Mouse (Mus musculus): ENCODE results near the gene Nudt9.
"Not testable (repeated sequence)": the region's sequence is repeated elsewhere in the genome, so short reads cannot be mapped to it uniquely, and the experiment has no call there.

The Nudt9 gene

DNA sequence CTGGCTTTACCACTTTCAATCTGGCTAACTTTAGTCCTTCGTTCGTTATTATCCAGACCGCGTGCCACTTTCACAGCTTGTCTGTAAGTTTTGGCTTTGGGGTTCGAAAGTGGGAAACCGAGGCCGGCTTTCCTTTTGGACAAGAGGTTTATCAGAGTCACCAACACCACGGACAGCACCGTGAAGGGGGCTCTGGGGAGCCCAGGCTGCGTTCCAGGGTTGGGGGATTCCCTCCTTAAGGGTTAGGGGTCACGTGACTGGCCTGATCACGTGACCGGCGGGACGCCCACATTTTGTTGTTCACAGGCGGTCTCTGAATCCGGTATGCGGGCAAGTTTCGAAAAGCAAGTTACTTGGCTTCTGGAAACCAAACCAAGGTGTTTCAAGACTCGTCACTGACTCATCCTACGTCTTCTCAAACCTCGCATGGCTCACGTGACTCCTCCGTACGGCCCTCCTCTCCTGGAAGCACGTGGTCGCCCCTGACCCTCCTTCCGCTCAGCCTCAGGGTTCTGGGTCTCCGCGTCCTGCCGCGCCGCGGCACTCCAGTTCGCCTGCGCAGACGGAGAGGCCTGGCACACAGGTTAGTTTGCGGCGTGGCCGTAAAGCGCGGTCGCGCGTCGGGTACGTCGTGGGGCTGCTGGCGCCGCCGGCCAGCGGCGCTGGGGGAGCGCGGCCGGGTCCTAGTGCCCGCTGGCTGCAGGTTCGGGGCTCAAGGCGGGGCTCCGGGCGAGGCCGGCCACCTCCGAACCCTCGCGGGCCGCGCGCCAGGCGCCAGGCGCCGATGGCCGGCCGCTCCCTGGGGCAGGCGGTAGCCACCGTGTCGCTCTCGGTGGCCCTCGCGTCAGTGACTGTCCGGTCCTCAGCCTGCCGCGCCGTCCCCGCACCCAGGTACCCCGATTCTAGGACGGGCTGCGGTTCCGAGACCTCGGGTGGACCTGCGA, at the start of gene Nudt9:
Gene Nudt9 (plus strand): TSS at position 51 of the 944 bp plus-strand sequence.
- peak; percentile 97 to 99 for DNase-seq

DNA sequence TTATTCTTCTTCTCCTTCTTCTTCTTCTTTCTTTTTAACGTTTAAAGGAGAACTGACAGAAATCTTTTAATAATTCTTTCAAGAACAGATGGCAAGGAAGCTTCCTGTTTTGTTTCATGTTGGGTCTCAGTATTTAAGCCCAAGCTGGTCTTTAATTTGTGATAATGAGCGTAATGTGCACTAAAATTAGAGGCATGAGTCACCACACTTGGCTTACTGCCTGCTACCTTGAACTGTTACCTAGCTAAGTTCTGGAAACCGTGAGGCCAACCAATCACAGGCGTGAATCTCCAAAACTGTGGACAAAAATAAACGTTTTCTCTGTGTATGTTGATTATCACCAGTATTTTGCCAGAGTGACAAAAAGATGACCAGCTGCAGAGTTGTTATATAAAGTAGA, 47.4 kb upstream of the Nudt9 start:
- DNase-seq: peak; percentile 59 to 65

DNA sequence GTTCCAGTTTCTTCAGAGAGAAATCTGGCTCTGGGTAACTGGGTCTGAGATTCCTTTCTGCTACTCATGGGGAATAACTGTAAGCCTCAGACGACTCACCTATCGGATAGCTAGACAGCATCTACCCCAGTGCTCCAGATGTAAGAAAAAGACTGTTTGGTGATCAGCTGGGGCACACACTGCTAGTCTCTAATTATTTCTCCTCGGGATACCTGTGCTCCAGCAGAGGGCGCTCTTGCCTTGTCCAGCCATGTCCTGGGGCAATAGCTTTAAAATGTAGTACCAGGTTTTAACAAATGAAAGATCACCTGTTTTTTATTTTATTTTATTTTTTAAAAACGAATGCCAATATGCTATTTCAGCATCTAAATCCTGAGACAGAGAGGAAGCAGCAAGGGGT, 46.4 kb upstream of the Nudt9 start:
- peak; percentile 86 to 90 for DNase-seq

DNA sequence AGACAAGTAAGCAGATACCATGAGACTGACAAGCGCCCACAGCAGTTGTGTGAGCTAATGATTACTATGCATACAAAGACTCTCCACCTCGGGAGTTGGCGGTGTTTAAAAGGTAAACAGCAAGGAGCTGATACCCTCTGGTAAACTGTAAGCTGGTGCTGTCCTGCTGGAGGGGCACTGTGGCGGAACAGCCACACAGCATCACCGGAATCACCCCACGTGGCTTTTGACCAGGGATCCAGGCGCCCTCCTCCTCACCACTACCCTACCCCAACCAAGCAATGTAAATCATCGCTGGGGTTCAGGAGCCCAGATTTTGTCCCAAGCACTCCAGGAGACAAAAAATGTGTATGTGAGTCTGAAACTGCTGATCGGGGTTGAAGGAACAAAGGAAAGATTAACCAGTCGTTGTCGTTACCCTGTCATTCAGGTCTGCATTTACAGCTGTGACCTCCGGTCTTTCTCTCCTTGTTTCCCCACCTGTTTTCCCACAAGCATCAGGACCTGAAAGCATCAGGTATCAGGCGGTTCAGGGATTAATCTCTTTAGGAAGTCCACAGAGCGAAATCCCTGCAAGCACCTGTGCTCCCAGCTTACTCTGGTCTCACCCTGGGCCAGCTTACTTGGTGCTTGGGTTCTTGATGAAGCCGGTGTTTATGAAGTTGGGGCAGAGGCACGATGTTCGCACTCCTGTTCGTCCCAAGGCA, 43.4 kb upstream of the Nudt9 start:
- no peak for DNase-seq

DNA sequence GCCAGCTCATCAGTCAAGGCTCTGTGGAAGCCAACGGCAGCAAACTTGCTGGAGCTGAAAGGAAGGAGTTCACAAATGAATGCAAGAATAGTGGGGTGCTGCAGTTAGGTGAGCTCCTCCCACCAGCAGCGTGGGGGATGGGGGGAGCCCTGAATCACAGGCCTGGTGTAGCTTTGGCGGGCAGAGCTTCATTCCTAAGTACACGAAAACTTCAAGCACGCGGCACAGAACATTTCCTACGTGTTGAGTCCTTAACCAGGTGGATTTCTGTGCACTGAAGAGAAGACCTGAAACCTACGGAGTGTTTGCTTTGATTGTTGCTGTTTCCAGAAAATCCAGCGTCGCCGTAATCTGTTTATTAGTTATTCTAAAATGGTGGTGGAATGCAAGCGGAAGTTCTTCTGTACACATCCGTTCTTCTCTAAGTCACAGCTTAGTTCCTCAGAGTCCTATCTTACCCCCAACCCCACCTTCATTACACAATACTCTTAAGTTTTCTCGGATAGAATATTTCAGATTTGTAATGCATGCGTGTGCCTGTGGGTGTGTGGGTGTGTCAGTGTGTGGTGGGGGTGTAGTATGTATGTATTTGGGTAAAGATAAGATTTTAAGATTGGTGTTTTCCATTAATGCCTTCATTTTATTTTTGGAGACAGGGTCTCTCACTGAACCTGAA, 42.7 kb upstream of the Nudt9 start:
- DNase-seq: no peak

DNA sequence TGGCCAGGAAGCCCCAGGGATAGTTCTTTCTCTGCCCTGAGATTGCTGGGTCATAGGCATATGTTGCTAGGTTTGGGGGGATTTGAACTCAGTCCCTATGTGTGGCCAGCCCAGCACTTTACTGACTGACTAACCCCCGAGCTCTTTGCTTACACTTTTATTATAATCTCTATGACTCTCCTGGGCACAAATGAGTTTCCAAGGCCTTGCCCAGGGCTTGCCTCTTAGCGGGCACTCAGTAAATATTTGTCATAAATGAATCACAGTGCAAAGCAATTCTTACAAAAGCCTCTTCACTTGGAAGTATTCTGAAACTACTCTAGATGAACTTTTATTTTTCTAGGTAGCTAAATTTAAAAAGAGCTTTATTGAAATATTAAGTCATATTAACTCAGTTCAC, 42.2 kb upstream of the Nudt9 start:
- no peak for DNase-seq

DNA sequence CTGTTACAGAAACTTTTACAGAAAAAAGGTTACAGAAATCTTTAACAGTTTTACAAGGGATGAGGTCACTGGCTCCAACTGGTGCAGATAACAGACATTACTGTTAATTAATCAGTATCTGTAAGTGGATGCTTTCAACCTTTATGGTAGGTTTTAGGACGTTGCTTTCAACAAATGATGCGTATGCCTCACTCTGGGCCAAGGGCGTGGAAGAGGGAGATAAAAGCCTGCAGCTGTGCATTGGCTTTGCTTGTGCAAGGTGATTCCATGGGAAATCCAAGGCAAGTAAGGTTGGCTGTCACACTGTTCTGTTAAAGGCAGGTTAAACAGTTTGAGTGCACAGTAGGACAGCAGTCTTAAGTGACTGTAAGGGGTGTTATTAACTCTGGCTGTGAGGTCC, 39.3 kb upstream of the Nudt9 start:
- no peak for DNase-seq

DNA sequence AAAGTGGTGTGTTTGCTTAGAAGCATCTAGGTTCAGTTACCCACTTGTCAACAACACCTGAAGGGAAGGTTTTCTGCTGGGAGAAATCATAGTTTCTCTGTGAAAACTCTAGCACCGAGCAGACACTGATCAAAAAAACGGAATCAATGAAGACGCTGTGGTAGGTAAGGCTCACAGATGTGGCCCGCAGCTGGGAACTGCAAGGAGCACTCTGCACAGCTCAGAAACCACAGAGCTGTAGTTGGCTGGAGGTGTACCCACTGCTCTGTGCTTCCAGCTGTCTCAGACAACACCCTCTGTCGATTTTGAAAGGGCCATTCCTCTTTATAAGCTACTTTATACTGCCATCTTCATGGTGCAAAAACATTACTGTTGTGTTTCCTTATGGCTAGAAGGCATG, 38.3 kb upstream of the Nudt9 start:
- no peak for DNase-seq

DNA sequence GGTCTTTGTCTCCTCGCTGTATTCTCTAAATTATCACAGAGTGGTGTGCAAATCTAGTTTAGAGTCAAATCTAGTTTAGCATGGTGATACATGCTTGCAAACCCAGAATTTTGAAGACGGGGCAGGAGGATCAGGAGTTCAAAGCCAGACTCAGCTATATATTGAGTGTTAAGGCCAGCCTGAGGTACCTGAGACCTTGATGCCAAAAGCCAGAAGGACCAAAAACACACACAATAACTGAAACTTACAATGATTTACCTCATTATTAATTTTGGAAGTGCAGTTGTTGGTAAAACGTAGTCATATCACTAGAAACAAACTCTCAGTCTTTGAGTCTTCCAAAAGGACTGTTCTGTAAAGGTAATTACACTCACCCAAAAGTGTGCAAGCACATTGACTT, 36.7 kb upstream of the Nudt9 start:
- DNase-seq: no peak

DNA sequence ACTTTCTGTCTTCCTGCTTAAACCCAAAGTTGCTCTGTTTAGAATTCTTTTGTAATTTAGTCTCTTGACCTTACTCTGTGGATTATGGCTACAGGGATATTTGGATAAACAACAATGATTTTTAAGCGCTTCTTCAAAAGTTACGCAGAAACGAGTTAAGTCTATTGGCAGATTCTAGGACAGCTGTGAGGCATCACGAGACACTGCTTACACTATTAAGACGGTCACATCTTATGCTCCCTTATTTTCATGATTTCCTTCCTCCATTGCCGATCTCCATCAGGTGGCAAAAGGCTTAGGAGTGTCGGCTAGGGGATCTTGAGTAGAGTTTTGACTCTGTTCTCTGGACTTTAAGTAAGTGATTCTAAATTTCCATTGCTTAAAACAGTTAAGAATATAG, 35.8 kb upstream of the Nudt9 start:
- DNase-seq: no peak

DNA sequence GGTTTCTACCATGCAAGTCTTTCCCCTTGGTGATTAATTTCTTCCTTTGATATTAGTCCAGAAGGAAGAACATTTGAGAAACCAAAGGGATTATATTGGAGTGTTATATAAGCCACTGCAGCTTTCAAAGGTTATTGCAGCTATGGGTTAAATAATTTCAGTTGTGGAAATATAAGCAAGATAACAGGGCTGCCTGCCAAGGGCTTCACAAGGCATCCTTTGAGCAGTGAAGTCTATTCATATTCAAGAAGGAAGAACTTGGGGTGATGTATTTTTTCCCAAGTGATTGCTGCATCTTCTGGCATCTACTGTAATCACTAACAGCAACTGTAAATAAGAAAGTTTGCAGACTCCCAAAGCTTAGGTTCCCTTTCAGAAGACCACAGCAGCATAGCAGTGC, 34.7 kb upstream of the Nudt9 start:
- no peak for DNase-seq

DNA sequence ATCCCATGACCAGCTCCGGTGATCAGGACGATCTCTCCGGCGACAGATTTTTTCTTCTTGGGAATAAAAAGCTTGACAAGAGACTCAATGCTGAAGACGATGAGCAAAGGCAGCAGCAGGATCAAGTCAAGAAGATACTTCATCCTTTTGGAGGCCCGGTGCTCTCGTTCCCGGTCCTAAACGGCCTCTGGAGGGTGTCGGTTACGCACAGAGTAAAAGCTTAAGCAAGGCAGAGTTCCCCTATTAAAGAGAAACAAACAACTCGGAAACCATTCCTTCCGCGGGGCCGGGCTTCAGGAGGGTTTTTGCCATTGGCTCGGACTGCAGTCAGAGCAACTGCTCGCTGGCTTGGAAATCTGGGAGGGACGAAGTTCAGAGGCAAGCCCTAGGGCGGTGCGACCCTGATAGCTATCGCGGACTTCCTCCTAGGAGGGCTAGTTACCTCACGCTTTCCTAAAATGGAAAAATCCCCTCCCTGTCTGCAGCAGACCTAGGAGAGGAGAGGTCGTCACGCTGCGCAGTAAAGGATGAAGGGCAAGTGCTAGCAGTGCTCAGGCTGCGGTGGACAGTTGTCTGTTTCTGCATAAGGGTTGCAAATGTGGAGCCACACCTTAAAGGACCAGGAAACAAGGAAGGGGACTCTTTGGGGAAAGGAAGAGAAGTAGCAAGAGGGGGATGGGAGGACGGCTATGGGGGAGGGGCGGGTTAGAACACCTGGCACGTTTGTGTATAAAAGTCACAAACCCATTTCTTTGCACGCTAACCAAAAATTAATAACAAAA, 24.3 kb upstream of the Nudt9 start, which contains the start of gene Hsd17b11:
Gene Hsd17b11 (minus strand): TSS at position 323 of the 782 bp plus-strand sequence.
- peak; percentile 73 to 75 for DNase-seq

DNA sequence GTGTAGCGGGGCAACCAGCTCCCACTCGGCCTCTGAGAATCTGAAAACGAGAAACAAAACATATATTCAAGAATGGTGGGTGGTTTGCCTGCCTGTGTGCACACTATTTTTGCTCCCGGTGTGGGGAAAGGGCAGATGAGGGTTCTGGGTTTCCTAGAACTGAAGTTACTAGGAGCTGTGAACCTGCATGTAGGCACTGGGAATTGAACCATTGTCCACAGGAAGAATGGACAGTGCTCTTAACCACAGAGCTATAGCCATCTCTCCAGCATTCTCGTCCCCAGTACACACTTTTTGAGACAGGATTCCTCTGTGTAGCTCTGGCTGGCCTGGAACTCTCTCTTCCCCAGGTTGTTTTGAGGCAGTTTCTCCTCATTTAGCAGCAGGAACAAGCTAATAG, 23.5 kb upstream of the Nudt9 start:
- no peak for DNase-seq

DNA sequence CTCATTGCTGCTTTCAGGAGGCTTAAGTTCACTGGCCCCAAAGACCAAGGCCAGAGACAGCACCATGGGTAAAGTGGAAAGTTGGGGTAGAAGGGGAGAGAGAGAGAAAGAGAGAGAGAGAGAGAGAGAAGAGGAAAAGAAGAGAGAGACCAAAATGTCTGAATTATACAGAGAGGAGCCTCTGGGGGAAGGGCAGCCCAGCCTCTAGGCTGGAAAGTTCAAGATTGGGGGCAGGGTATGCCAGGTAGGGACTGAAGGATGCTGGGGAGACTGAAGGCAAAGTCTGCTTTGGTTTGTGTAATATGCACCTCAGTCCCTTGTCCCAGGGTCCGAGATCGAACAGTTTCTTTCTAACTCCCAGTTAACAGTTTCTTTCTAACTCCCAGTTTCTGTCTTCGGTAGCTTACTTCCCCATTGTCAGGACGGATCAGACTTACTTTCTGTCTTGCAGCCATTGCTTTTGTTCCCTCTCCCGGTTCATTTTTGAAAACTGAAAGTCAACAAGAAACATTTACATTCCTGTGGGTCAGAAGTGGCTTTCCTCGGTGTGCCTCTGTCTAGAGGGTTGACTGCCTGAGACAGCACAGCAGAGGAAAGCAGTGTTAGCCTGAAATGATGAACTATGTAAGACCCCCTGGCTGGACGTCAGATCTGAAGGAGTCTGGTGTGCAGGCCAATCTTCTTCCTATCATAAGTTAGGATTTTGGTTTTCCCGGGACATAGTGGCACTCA, 22.7 kb upstream of the Nudt9 start:
- DNase-seq: no peak

DNA sequence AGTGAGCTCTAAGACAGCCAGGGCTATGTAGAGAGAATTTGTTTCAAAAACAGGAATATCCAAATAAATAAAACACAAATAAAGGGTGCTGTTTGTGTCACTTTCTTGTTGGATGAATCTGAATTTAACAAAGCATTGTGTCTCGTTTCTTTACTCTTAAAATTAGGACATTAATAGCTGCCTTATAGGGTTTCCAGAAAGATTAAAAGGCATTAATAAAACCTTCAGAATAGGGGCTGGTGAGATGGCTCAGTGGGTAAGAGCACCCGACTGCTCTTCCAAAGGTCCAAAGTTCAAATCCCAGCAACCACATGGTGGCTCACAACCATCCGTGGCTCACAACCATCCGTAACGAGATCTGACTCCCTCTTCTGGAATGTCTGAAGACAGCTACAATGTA, 21.9 kb upstream of the Nudt9 start:
- DNase-seq: not testable (repeated sequence)

DNA sequence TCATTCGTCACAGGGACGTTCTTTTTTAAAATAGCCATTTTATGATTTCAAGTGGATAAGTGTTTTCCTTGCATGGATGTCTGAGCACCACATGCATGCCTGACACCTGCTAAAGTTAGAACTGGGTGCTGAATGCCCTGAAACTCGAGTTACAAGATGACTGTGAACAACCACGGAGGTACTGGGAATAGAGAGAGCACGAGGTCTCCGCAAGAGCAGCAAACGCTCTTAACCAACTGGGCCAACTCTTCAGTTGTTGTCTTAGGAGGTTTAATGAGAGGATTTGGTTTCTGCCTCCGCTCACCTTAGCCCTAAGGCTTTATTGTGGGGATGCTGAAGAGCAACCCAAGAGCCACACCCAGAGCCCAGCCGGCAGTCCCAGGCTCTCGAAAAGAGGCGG, 21.3 kb upstream of the Nudt9 start:
- no peak for DNase-seq

DNA sequence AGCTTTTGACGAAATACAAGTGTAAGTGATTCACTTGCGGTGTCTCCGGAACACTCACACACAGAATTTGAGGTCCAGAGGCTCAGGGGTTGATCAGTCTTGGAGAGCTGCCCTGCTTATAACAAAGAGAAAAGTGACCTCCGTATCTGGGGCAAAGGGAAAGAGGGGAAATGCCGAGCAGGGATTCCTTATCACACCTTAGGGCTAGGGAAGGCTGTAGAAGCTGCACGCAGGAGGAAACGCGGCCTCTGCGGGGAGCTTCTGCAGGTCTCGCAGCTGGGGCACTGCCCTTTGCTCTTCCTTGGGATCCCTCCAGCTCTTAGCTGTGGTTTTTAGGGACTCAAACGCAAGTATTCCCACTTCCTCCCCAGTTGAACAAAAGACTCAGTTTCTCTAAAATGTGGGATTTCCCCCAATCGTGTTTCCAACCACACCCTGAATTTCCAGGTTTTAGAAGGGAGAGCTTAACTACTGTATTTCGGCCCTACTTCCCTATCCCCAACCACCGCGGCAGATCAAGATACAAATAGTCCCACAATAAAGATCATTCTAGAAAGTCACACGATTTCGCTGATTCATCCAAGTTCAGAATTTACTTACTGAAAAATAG, 20.8 kb upstream of the Nudt9 start:
- no peak for DNase-seq

DNA sequence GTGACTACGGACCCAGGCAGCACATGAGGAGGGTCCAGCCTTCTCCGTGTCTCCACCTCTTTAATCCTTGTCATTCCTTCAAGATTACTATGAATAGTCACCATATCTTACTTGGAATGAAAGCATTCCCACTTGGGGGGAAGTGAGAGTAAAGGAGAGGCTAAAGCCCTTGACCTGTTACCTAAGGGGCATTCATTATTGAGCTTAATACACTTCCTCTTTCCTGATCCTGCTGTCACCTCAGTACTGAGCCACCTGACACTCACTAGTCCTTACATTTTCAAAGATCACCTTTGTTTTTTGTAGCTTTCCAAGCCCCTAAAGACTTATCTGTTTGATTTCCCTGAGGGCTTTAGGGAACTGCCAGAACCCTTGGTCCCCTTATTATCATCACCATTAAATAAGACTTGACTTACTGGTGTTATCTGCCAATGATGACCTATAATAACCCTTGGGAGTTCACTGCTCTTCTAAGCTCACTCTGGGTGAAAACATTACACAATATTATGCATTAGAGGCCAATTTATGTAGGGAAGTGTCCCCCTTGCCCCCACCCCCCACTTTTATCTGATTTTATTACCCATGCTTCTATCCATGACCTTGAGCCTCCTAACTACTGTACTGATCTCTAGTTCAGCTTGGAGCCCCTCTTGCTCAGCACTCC, 13.5 kb upstream of the Nudt9 start:
- no peak for DNase-seq

DNA sequence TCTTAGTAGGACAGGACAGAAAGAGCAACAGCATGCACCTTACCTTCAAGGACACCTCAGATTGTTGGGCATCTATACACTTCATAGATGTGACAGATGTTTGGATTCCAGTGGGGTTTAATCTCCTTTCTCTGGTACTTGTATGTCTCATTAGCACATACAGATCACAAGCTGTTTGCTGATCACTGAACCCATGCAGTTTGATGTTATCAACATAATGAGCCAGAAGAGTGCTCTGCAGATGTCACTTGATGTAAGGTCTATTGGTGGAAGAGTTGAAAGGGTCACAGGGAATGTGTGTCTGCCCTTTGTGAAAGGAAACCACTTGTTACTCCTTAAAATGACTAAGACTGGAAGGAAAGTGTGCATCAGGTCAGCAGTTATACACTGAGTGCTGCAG, 11.0 kb upstream of the Nudt9 start:
- DNase-seq: no peak

DNA sequence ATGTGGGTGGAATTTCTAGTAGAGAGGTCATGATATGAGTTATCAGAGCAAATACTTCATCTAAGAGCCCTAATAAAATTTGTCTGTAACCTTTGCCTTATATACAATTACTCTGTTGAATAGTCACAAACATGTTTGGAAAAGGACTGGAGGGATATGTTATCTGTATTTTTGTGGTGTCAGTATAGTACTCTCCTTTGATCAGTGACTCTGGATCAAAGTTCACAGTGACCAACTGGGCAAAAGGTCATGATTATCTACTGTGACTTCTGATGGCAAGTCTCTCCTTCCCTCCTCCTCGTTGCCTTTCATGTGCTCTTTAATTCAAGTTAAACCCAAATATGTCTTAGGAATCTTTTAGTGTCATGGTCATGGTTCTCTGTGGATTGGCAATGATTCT, 10.3 kb upstream of the Nudt9 start:
- no peak for DNase-seq

DNA sequence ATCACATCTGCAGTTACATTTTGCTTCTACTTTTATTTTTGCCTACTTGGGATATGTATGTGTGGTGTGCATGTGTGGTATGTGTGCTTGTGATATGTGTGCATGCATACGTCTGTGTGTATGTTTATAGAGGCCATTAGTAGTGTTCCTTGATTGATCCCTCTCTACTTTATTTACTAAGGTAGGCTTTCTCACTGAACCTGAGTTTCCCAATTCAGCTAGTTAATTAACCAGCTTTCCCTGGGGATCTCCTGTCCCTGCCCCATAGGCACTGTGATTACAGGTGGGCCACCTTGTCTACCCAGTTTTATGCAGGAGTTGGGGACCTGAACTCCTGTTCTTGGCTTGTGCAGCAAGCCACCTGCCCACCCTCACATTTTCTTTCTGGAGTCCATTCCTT, 9.4 kb upstream of the Nudt9 start:
- DNase-seq: no peak
